Mouse (Mus musculus): Measurements from ENCODE around the gene Josd2.

GRCm38 (mm10) chr7:44432550-44432949 is 35.2 kb upstream of the Josd2 start:
- TF ChIP-seq CTCF (IDR thresholded peaks at IDR 0.05; ENCODE audit: extremely low read depth, insufficient read length, insufficient replicate concordance, low read depth, low read length) (no peak), POLR2A (IDR thresholded peaks at IDR 0.05; ENCODE audit: low read depth, low read length) (no peak)
